In the genomic region with DNA sequence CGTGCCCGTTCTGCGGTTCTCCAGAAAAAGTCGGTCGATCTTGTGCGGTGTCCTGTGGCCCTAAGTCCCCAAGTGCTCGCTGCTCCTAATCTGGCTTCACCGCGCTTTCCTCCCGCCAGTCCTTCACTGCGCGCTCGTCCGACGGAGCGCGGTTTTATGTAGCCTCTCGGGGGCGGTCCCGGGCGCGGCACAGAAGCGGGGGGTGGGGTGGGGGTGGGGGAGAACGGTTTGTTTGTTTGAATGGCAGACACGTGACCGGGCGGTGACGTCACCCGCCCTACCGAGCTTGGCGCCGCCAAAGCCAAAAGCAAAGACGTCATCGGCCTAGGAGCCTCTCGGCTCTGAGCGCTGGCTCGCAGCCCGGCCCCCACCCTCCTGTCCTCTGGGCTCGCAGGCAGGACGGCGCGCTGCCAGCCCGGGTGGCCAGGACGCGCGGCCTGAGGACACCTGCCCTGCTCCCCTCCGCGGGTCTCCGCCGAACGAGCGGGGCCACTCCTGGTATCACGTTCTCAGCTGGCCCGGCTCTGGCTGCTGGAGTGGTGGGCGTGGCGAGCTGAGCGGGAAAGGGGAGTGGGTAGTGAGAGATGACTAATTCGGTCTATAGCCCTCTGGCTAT, we compare ENCODE assay signal across 8 mouse cellular contexts. TPM values are rescaled to one million over a fixed set of nuclear protein-coding genes. Genes with fewer than 3 reads are reported as not detected.
DNase-seq lines count a peak whose midpoint lies in the region; ATAC-seq lines count a peak whose summit lies in the region.

No protein-coding gene starts in this region.

- no peaks in the 10 kb centered on the region for H3K9me3 ChIP-seq in heart, embryonic 13.5 days
- H3K9me3 ChIP-seq in liver, embryonic 12.5 days (replicated peaks) = no peaks in the 10 kb centered on the region
- no peaks in the 10 kb centered on the region for H3K9me3 ChIP-seq in stomach, embryonic 15.5 days

- peak overlapping the region; percentile 97 for H3K9ac ChIP-seq in heart, embryonic 13.5 days
- peak overlapping the region; percentile 96 for H3K9ac ChIP-seq in liver, embryonic 12.5 days
- peak overlapping the region; percentile 79 for H3K9ac ChIP-seq in stomach, embryonic 15.5 days

- H3K27me3 ChIP-seq in heart, embryonic 13.5 days (replicated peaks) = no peaks in the 10 kb centered on the region
- H3K27me3 ChIP-seq in liver, embryonic 12.5 days (replicated peaks) = no peaks in the 10 kb centered on the region
- H3K27me3 ChIP-seq in stomach, embryonic 15.5 days (replicated peaks) = no peaks in the 10 kb centered on the region

- H3K36me3 ChIP-seq in heart, embryonic 13.5 days = peaks cover 22% of the 10 kb centered on the region
- peaks cover 33% of the 10 kb centered on the region for H3K36me3 ChIP-seq in liver, embryonic 12.5 days
- no peaks in the 10 kb centered on the region for H3K36me3 ChIP-seq in stomach, embryonic 15.5 days

- H3K4me3 ChIP-seq in heart, embryonic 13.5 days = peak overlapping the region; percentile 88
- peak overlapping the region; percentile 84 for H3K4me3 ChIP-seq in liver, embryonic 12.5 days
- H3K4me3 ChIP-seq in stomach, embryonic 15.5 days (replicated peaks) = peak overlapping the region; percentile 73

- peak; percentile 99 for DNase-seq in CD4-positive helper T cell, adult 2 months (ENCODE audit: low read depth, low spot score)
- peak; percentile 92 for DNase-seq in brain, embryonic 18.5 days (ENCODE audit: low read depth, low spot score)
- peak; percentile 99 for DNase-seq in kidney, postnatal 10 days
- DNase-seq in natural killer cell, adult 2 months (ENCODE audit: low spot score in 2 of 2) = peak; percentile 96 to 97

- peak overlapping the region; percentile 100 for H3K27ac ChIP-seq in heart, embryonic 13.5 days (replicated peaks)
- H3K27ac ChIP-seq in liver, embryonic 12.5 days = peak overlapping the region; percentile 99
- peak overlapping the region; percentile 98 for H3K27ac ChIP-seq in stomach, embryonic 15.5 days

- WGBS in heart, embryonic 13.5 days = under 1% methylated on average over 58 of the region's 58 CpGs
- WGBS in liver, embryonic 12.5 days (ENCODE audit: insufficient replicate concordance) = under 1% methylated on average over 58 of the region's 58 CpGs
- under 1% methylated on average over 54 of the region's 58 CpGs for WGBS in stomach, embryonic 15.5 days

- peak; percentile 81 for ATAC-seq in erythroid progenitor cell, adult 5-6 weeks (replicated peaks; ENCODE audit: low FRiP score, poor library complexity, severe bottlenecking)
- ATAC-seq in heart, embryonic 13.5 days (ENCODE audit: extremely low read depth, insufficient number of reproducible peaks, low FRiP score, low TSS enrichment) = peak; percentile 85
- peak; percentile 89 for ATAC-seq in liver, embryonic 12.5 days
- peak; percentile 88 for ATAC-seq in stomach, embryonic 15.5 days (ENCODE audit: insufficient read depth, low FRiP score, low read depth)

- H3K4me1 ChIP-seq in heart, embryonic 13.5 days = peaks cover 79% of the 10 kb centered on the region
- peaks cover 84% of the 10 kb centered on the region for H3K4me1 ChIP-seq in liver, embryonic 12.5 days
- H3K4me1 ChIP-seq in stomach, embryonic 15.5 days = peaks cover 65% of the 10 kb centered on the region

- peak overlapping the region; percentile 96 for H3K4me2 ChIP-seq in heart, embryonic 13.5 days
- H3K4me2 ChIP-seq in liver, embryonic 12.5 days = peak overlapping the region; percentile 90
- peak overlapping the region; percentile 89 for H3K4me2 ChIP-seq in stomach, embryonic 15.5 days

RNA-seq across cellular contexts. Expression of gene Ergic1, which starts 52.8 kb away (rescaled TPM):
- total RNA-seq in erythroid progenitor cell, adult 5-6 weeks (2015; ENCODE audit: low replicate concordance) = 6.7 and 12.6 TPM in 2 replicates
- total RNA-seq in erythroid progenitor cell, adult 5-6 weeks (2017; ENCODE audit: low replicate concordance) = 3.7 and 3.9 TPM in 2 replicates
- polyA plus RNA-seq in heart, embryonic 13.5 days (2015; fragmentation: Nextera tagmentation; extraction: Ambion mirVana) = 103 and 121 TPM in 2 replicates
- 44.6 and 45.7 TPM in 2 replicates for polyA plus RNA-seq in liver, embryonic 12.5 days (2016; fragmentation: Nextera tagmentation; extraction: Ambion mirVana)
- 106 and 113 TPM in 2 replicates for polyA plus RNA-seq in stomach, embryonic 15.5 days (2015; fragmentation: Nextera tagmentation; extraction: Ambion mirVana)

RNA-seq across cellular contexts. Expression of gene Dusp1, which starts 53.5 kb away (rescaled TPM):
- total RNA-seq in erythroid progenitor cell, adult 5-6 weeks (2015; ENCODE audit: low replicate concordance) = 156 and 175 TPM in 2 replicates
- total RNA-seq in erythroid progenitor cell, adult 5-6 weeks (2017; ENCODE audit: low replicate concordance) = 20.0 and 35.4 TPM in 2 replicates
- 32.8 and 33.1 TPM in 2 replicates for polyA plus RNA-seq in heart, embryonic 13.5 days (2015; fragmentation: Nextera tagmentation; extraction: Ambion mirVana)
- 28.6 and 28.7 TPM in 2 replicates for polyA plus RNA-seq in liver, embryonic 12.5 days (2016; fragmentation: Nextera tagmentation; extraction: Ambion mirVana)
- 15.8 and 19.3 TPM in 2 replicates for polyA plus RNA-seq in stomach, embryonic 15.5 days (2015; fragmentation: Nextera tagmentation; extraction: Ambion mirVana)

Comparison
In these comparisons a context has a peak if more than half of its experiments do, and no peak if none do; other contexts are left out.
1. Peak in every context shown above with its lines: DNase-seq, ATAC-seq, H3K4me3 ChIP-seq and H3K27ac ChIP-seq.